8 mouse cellular contexts compared by ENCODE assay signal in genomic region chr16:58408062-58408486, GRCm38 (mm10). TPM values are rescaled to one million over a fixed set of nuclear protein-coding genes. Genes with fewer than 3 reads are reported as not detected.
DNase-seq lines count a peak whose midpoint lies in the region; ATAC-seq and TF ChIP-seq lines count a peak whose summit lies in the region.

Dcbld2 (plus strand) TSS chr16:58408443.

- no peak for TF ChIP-seq POLR2A in olfactory bulb, adult 2 months (IDR thresholded peaks at IDR 0.05; ENCODE audit: insufficient read depth, low read depth, low read length)
- TF ChIP-seq POLR2A in thymus, adult 2 months (IDR thresholded peaks at IDR 0.05; ENCODE audit: control insufficient read depth, extremely low read depth, insufficient read depth, low read length, poor library complexity) = no peak

- peaks cover 23% of the 10 kb centered on the region for H3K4me1 ChIP-seq in G1E (ENCODE audit: insufficient read depth, low read depth, low read length)
- H3K4me1 ChIP-seq in forebrain, embryonic 16.5 days (replicated peaks; ENCODE audit: control insufficient read depth, insufficient read depth, low read length) = peaks cover 7% of the 10 kb centered on the region
- peaks cover 14% of the 10 kb centered on the region for H3K4me1 ChIP-seq in lung, embryonic 14.5 days (ENCODE audit: insufficient read depth)
- H3K4me1 ChIP-seq in olfactory bulb, adult 2 months (ENCODE audit: control insufficient read depth, insufficient read depth, low read length) = no peaks in the 10 kb centered on the region
- peaks cover 5% of the 10 kb centered on the region for H3K4me1 ChIP-seq in thymus, adult 2 months (replicated peaks; ENCODE audit: control insufficient read depth, insufficient read depth, low read length)

- H3K9me3 ChIP-seq in G1E (replicated peaks) = no peaks in the 10 kb centered on the region
- H3K9me3 ChIP-seq in forebrain, embryonic 16.5 days (ENCODE audit: control insufficient read depth, low read length) = no peaks in the 10 kb centered on the region
- H3K9me3 ChIP-seq in lung, embryonic 14.5 days (ENCODE audit: low read depth, low read length) = no peaks in the 10 kb centered on the region

- peak within 1 kb of the TSS; percentile 82 for H3K27ac ChIP-seq in forebrain, embryonic 16.5 days (ENCODE audit: low read length)
- H3K27ac ChIP-seq in layer of hippocampus, adult 2 months = peak within 1 kb of the TSS; percentile 83
- H3K27ac ChIP-seq in lung, embryonic 14.5 days (ENCODE audit: low read depth) = peak within 1 kb of the TSS; percentile 86; the same call in 1 of the 2 replicates
- H3K27ac ChIP-seq in olfactory bulb, adult 2 months (ENCODE audit: insufficient read depth, low read depth, low read length) = 0 out of 2 replicates have a peak within 1 kb of the TSS, but pooled peaks have one; percentile 11
- no peak within 1 kb of the TSS for H3K27ac ChIP-seq in thymus, adult 2 months (ENCODE audit: control insufficient read depth, insufficient read depth, low read length)

- intact Hi-C loops in heart, postnatal 36 days (cut with DNase I) = loop anchor here (5.0 kb wide), 1 partner anchor 319 kb away; the partner anchor contains the start of gene Cldnd1

- H3K4me3 ChIP-seq in G1E (ENCODE audit: low read depth, low read length) = peak within 1 kb of the TSS; percentile 89
- peak within 1 kb of the TSS; percentile 99 for H3K4me3 ChIP-seq in forebrain, embryonic 16.5 days (replicated peaks; ENCODE audit: low read length)
- H3K4me3 ChIP-seq in layer of hippocampus, adult 2 months = peak within 1 kb of the TSS; percentile 60
- H3K4me3 ChIP-seq in lung, embryonic 14.5 days (ENCODE audit: low read depth, low read length) = peak within 1 kb of the TSS; percentile 84
- H3K4me3 ChIP-seq in olfactory bulb, adult 2 months (ENCODE audit: insufficient read depth, low read depth, low read length) = peak within 1 kb of the TSS; percentile 93
- peak within 1 kb of the TSS; percentile 46 for H3K4me3 ChIP-seq in thymus, adult 2 months (ENCODE audit: control insufficient read depth, insufficient read depth, low read length)

- H3K4me2 ChIP-seq in forebrain, embryonic 16.5 days (ENCODE audit: low read length) = peak within 1 kb of the TSS; percentile 60
- H3K4me2 ChIP-seq in lung, embryonic 14.5 days = peak within 1 kb of the TSS; percentile 72

- TF ChIP-seq CTCF in G1E (IDR thresholded peaks at IDR 0.05; ENCODE audit: low read depth, low read length) = no peak
- TF ChIP-seq CTCF in layer of hippocampus, adult 2 months (conservative IDR thresholded peaks at IDR 0.05) = no peak
- TF ChIP-seq CTCF in lung, embryonic 14.5 days (IDR thresholded peaks at IDR 0.05; ENCODE audit: low read depth) = no peak
- TF ChIP-seq CTCF in olfactory bulb, adult 2 months (IDR thresholded peaks at IDR 0.05; ENCODE audit: insufficient read depth, low read depth, low read length) = no peak
- no peak; the same call in 1 of the 2 replicates for TF ChIP-seq CTCF in thymus, adult 2 months (IDR thresholded peaks at IDR 0.05; ENCODE audit: borderline replicate concordance, control insufficient read depth, extremely low read depth, insufficient read depth, low read length, poor library complexity)

- ATAC-seq in G1E (ENCODE audit: extremely low read depth, insufficient number of reproducible peaks, low FRiP score, poor library complexity, severe bottlenecking) = peak; percentile 100
- ATAC-seq in forebrain, embryonic 16.5 days = peak; percentile 100
- ATAC-seq in lung, embryonic 14.5 days (ENCODE audit: insufficient read depth) = peak; percentile 100

- WGBS in forebrain, embryonic 16.5 days = under 1% methylated on average over 32 of the region's 32 CpGs
- under 1% methylated on average over 32 of the region's 32 CpGs for WGBS in lung, embryonic 14.5 days
- under 1% methylated on average over 26 of the region's 32 CpGs for WGBS in olfactory bulb, adult 2 months
- WGBS in thymus, adult 2 months = 1% methylated on average over 32 of the region's 32 CpGs

- H3K9ac ChIP-seq in forebrain, embryonic 16.5 days (replicated peaks; ENCODE audit: low read depth, low read length) = peak within 1 kb of the TSS; percentile 87
- peak within 1 kb of the TSS; percentile 87 for H3K9ac ChIP-seq in lung, embryonic 14.5 days

- peaks cover 10% of the 10 kb centered on the region for H3K27me3 ChIP-seq in G1E (ENCODE audit: insufficient read depth, low read length)
- no peaks in the 10 kb centered on the region for H3K27me3 ChIP-seq in forebrain, embryonic 16.5 days (replicated peaks; ENCODE audit: control insufficient read depth, insufficient read depth, low read length)
- H3K27me3 ChIP-seq in lung, embryonic 14.5 days (ENCODE audit: insufficient read depth, low read length) = no peaks in the 10 kb centered on the region
- H3K27me3 ChIP-seq in thymus, adult 2 months (ENCODE audit: control insufficient read depth, insufficient read depth, low read length) = peaks cover 6% of the 10 kb centered on the region

- H3K36me3 ChIP-seq in G1E (replicated peaks) = no peaks in the 10 kb centered on the region
- no peaks in the 10 kb centered on the region for H3K36me3 ChIP-seq in forebrain, embryonic 16.5 days (ENCODE audit: control insufficient read depth, insufficient read depth)
- no peaks in the 10 kb centered on the region for H3K36me3 ChIP-seq in lung, embryonic 14.5 days (ENCODE audit: insufficient read depth)
- no peaks in the 10 kb centered on the region for H3K36me3 ChIP-seq in thymus, adult 2 months (ENCODE audit: control insufficient read depth, insufficient read depth, low read length)

- peak; percentile 99 for DNase-seq in G1E (ENCODE audit: low spot score)
- peak; percentile 94 to 99 for DNase-seq in cerebellum, adult 18-20 months
- DNase-seq in heart, postnatal 36 days = peak; percentile 94
- peak; percentile 94 to 98 for DNase-seq in layer of hippocampus, adult 2 months (ENCODE audit: low spot score in 2 of 2)
- peak; percentile 98 for DNase-seq in lung, embryonic 14.5 days
- peak; percentile 83 for DNase-seq in thymus, adult 2 months

RNA-seq across cellular contexts. Expression of gene Dcbld2, which starts in this region (rescaled TPM):
- total RNA-seq in G1E (2014; fragmentation: Nextera tagmentation) = 12.0 and 16.4 TPM in 2 replicates
- 7.0 and 8.0 TPM in 2 replicates for total RNA-seq in G1E (2017)
- polyA plus RNA-seq in G1E (2012) = 1.3 and 1.7 TPM in 2 replicates
- polyA plus RNA-seq in forebrain, embryonic 16.5 days (2015; fragmentation: Nextera tagmentation; extraction: Ambion mirVana) = 4.0 and 4.4 TPM in 2 replicates
- total RNA-seq in heart, postnatal 36 days (2021) = 10 to 100 TPM; 14.3 to 17.6 TPM
- 10 to 100 TPM; 10.7 to 11.1 TPM for total RNA-seq in layer of hippocampus, adult 2 months (2021)
- polyA plus RNA-seq in lung, embryonic 14.5 days (2014; fragmentation: Nextera tagmentation; extraction: Ambion mirVana) = 14.2 and 17.3 TPM in 2 replicates
- not detected in 2 replicates for polyA plus RNA-seq in olfactory bulb, adult 2 months (2012; ENCODE audit: insufficient read depth, insufficient read length, low replicate concordance, missing spikeins)
- polyA plus RNA-seq in thymus, adult 2 months (2012; rRNA removed) = 2.8 and 3.4 TPM in 2 replicates

Comparison
In these comparisons a context has a peak if more than half of its experiments do, and no peak if none do; other contexts are left out.
1. H3K4me3 ChIP-seq: peak in every context shown above with its lines; median percentile 99 in forebrain, embryonic 16.5 days; 93 in olfactory bulb, adult 2 months; 89 in G1E; 84 in lung, embryonic 14.5 days; 60 in layer of hippocampus, adult 2 months; 46 in thymus, adult 2 months.